Mouse (Mus musculus): ENCODE results near the gene Amotl1. TPM values are rescaled to one million over a fixed set of nuclear protein-coding genes. Genes with fewer than 3 reads are reported as not detected.
A peak's percentile ranks its signal among the peaks of the same experiment; 100 is the strongest.

The Amotl1 gene
- polyA plus RNA-seq, 1 experiment from 2014 or later: 8.1 TPM

DNA sequence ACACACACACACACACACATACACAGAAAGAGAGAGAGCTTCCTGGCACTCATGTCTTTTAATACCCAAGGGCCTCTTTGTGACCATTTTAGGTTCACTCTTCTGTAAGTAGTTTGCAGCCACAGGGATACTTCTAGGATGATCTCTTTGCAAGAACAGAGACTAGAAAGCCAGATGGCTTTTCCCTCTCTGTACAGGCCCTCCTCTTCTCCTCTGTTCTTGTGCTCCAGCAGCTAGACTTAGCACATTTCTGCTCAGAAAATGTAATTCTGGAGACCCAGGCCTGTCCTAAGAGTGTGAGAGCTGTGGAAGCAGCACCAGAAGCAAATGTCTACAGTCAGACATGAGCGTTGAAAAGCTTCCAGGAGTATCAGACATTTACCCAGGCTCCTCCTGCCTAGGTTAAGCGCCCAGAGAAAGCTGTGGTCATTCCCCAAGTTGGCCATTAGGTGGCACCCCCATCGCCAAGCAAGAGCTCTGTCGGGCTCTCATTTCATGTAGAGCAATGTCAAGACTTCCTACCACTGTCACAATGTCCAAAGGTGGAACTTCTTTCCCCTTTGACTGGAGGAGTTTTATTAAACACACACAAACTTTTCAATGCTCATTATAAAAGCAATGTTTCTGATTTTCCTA, 121.3 kb downstream of the Amotl1 start:
- no peak overlapping the region for H3K9ac ChIP-seq
- H3K4me3 ChIP-seq: no peak overlapping the region
- H3K27me3 ChIP-seq: no peaks in the 10 kb centered on the region
- peak; percentile 86 for ATAC-seq (ENCODE audit: low FRiP score, low read depth)
- H3K36me3 ChIP-seq: no peaks in the 10 kb centered on the region
- no peaks in the 10 kb centered on the region for H3K4me1 ChIP-seq (replicated peaks)
- WGBS: 8% methylated on average over 4 of the region's 4 CpGs
- H3K9me3 ChIP-seq: no peaks in the 10 kb centered on the region
- no peak overlapping the region for H3K4me2 ChIP-seq
- no peak overlapping the region for H3K27ac ChIP-seq (replicated peaks)

- Histone ChIP-seq H3K4me1 (replicated peaks) (no peaks in the 10 kb centered on the region), H3K4me3 (no peak overlapping the region), H3K27me3 (no peaks in the 10 kb centered on the region), H3K27ac (replicated peaks) (no peak overlapping the region), H3K4me2 (no peak overlapping the region), H3K9me3 (no peaks in the 10 kb centered on the region), H3K9ac (no peak overlapping the region), H3K36me3 (no peaks in the 10 kb centered on the region)
- 68% methylated on average over 2 of the region's 2 CpGs for WGBS
- no peak for ATAC-seq (ENCODE audit: low FRiP score, low read depth)
Observed at GRCm38 (mm10) chr9:14521695-14522094, 123.2 kb downstream of the Amotl1 start.

GRCm38 (mm10) chr9:14520971-14521670, 123.7 kb downstream of the Amotl1 start:
- Histone ChIP-seq H3K4me3 (no peak overlapping the region), H3K9me3 (no peaks in the 10 kb centered on the region), H3K27me3 (no peaks in the 10 kb centered on the region), H3K4me2 (no peak overlapping the region), H3K36me3 (no peaks in the 10 kb centered on the region), H3K4me1 (replicated peaks) (no peaks in the 10 kb centered on the region), H3K9ac (0 out of 2 replicates have a peak overlapping the region, but pooled peaks have one; percentile 19), H3K27ac (replicated peaks) (no peak overlapping the region)
- ATAC-seq (ENCODE audit: low FRiP score, low read depth): no peak
- WGBS: 80% methylated on average over 3 of the region's 3 CpGs

DNA sequence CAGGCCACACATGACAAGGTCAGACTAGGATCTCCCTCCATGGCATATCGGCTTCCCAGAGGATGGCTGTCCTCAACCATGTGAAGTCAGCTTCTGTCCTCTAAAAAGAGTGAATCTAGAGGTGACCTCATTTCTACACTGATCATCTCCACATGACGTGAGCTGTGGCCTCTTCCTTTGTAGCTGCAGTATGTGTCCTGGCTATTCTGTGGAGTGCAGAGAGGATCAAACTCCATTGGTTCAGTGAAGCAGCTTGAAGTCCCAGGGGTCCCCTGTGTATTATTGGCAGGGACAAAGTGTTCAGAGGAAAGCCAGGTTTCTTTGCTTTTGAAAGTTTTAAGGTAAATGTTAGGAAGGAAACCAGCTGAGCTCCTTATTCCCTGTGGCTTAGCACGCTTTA, 126.8 kb downstream of the Amotl1 start:
- Histone ChIP-seq H3K4me1 (replicated peaks) (no peaks in the 10 kb centered on the region), H3K36me3 (peaks cover 4% of the 10 kb centered on the region; the same call in 1 of the 2 replicates), H3K27ac (replicated peaks) (no peak overlapping the region), H3K9ac (no peak overlapping the region), H3K27me3 (no peaks in the 10 kb centered on the region), H3K4me3 (no peak overlapping the region), H3K4me2 (no peak overlapping the region), H3K9me3 (no peaks in the 10 kb centered on the region)
- no peak for ATAC-seq (ENCODE audit: low FRiP score, low read depth)
- 81% methylated on average over 3 of the region's 3 CpGs for WGBS

- H3K4me2 ChIP-seq: no peak overlapping the region
- peaks cover 4% of the 10 kb centered on the region; the same call in 1 of the 2 replicates for H3K36me3 ChIP-seq
- no peaks in the 10 kb centered on the region for H3K27me3 ChIP-seq
- H3K9ac ChIP-seq: no peak overlapping the region
- H3K4me3 ChIP-seq: no peak overlapping the region
- H3K9me3 ChIP-seq: no peaks in the 10 kb centered on the region
- 50% methylated on average over 1 of the region's 1 CpGs for WGBS
- H3K27ac ChIP-seq (replicated peaks): no peak overlapping the region
- H3K4me1 ChIP-seq (replicated peaks): no peaks in the 10 kb centered on the region
- ATAC-seq (ENCODE audit: low FRiP score, low read depth): no peak
Observed at GRCm38 (mm10) chr9:14517296-14517695, 127.6 kb downstream of the Amotl1 start.

GRCm38 (mm10) chr9:14512633-14513445, 132.0 kb downstream of the Amotl1 start:
- H3K9ac ChIP-seq: no peak overlapping the region
- H3K4me2 ChIP-seq: no peak overlapping the region
- peaks cover 37% of the 10 kb centered on the region for H3K36me3 ChIP-seq
- ATAC-seq (ENCODE audit: low FRiP score, low read depth): peak; percentile 69
- no peaks in the 10 kb centered on the region for H3K9me3 ChIP-seq
- H3K27ac ChIP-seq (replicated peaks): no peak overlapping the region
- H3K4me1 ChIP-seq (replicated peaks): no peaks in the 10 kb centered on the region
- 77% methylated on average over 9 of the region's 9 CpGs for WGBS
- H3K4me3 ChIP-seq: no peak overlapping the region
- H3K27me3 ChIP-seq: no peaks in the 10 kb centered on the region

DNA sequence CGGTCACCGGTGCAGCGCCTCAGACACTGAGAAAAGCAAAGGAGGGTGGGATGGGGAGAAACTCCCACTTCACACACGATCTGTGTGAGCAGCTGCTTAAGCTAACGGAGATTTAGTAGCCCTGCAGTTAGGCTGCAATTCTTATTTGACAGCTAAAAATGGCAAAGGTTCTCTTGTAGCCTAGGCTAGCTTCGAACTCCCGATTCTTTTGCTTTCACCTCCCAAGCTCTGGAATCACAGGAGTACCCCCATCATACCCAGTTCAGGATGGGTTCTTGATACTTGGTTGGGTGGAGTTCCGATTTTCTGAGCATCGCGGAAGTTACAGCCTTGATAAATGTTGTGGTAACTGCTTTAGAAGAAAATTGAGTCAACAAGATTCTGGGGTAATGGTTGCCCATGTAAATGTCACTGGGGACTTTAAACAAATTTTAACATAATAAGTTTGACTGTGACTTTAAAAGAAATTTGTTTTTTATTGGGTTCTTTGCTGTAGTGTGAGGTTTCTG, 143.9 kb downstream of the Amotl1 start:
- Histone ChIP-seq H3K27ac (replicated peaks) (peak overlapping the region; percentile 71), H3K4me2 (peak overlapping the region; percentile 65), H3K4me1 (replicated peaks) (peaks cover 21% of the 10 kb centered on the region), H3K4me3 (peak overlapping the region; percentile 68), H3K27me3 (no peaks in the 10 kb centered on the region), H3K9me3 (no peaks in the 10 kb centered on the region), H3K9ac (peak overlapping the region; percentile 65), H3K36me3 (peaks cover 38% of the 10 kb centered on the region)
- ATAC-seq (ENCODE audit: low FRiP score, low read depth): no peak
- WGBS: 6% methylated on average over 10 of the region's 10 CpGs

- peak; percentile 99 for ATAC-seq (ENCODE audit: low FRiP score, low read depth)
- H3K27ac ChIP-seq (replicated peaks): peak within 1 kb of the TSS; percentile 89
- no peaks in the 10 kb centered on the region for H3K9me3 ChIP-seq
- WGBS: under 1% methylated on average over 59 of the region's 59 CpGs
- peak within 1 kb of the TSS; percentile 88 for H3K4me2 ChIP-seq
- H3K27me3 ChIP-seq: no peaks in the 10 kb centered on the region
- H3K36me3 ChIP-seq: peaks cover 31% of the 10 kb centered on the region
- peaks cover 21% of the 10 kb centered on the region for H3K4me1 ChIP-seq (replicated peaks)
- H3K4me3 ChIP-seq: peak within 1 kb of the TSS; percentile 68
- peak within 1 kb of the TSS; percentile 79 for H3K9ac ChIP-seq
Observed at GRCm38 (mm10) chr9:14500023-14500915, 144.6 kb downstream of the Amotl1 start, which contains the start of the genes Kdm4d and Cwc15. Gene Kdm4d, minus strand, starts transcription at chr9:14500482. Gene Cwc15, plus strand, starts transcription at chr9:14500617.

DNA sequence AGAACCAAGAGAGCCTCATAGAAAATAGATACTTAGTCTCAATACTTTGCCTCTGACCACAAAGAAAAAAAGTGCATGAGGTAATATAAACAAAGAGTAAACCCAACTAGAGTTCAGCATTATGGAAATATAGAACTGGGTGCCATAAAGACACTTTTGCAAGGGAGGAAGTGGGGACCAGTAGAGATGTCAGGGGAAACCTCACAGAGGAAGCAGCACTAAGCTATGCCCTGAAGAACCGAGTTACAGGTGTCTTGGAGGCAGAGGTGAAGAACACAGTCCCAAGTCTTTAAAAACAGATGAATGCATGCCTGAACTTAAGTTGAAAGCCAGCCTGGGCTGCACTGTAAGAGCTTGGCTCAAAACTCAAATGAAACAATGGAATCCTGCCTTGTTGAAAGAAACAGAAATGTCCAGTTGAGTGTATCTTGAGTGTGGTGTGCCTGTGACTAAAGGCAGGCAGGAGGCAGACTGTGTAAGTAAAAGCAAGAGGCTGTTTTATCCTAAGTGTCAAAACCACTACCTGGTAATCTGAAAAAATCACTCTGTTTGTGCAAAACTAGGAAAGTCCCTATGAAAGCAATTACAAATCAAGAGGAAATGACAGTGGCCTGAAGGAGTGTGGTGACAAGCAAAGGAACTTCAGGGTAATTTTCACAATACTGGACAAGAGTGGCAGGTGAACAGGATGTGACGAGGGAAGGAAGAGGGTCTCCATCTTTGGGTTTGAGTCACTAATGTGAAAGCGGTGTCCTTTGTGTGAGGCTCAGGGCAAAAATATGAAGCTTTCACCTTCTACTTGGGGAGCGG, 145.8 kb downstream of the Amotl1 start:
- no peaks in the 10 kb centered on the region for H3K9me3 ChIP-seq
- no peaks in the 10 kb centered on the region for H3K27me3 ChIP-seq
- H3K36me3 ChIP-seq: peaks cover 21% of the 10 kb centered on the region
- H3K9ac ChIP-seq: peak overlapping the region; percentile 79; the same call in 1 of the 2 replicates
- WGBS: 76% methylated on average over 4 of the region's 4 CpGs
- peak overlapping the region; percentile 88 for H3K4me2 ChIP-seq
- no peak overlapping the region for H3K27ac ChIP-seq (replicated peaks)
- peaks cover 21% of the 10 kb centered on the region for H3K4me1 ChIP-seq (replicated peaks)
- H3K4me3 ChIP-seq: peak overlapping the region; percentile 68
- ATAC-seq (ENCODE audit: low FRiP score, low read depth): no peak
